Mouse (Mus musculus) heart, postnatal 0 days (tissue): ENCODE measurements at regions not wholly inside any gene's neighbourhood (a gene's known extent, or its start where the extent isn't known, plus 50 kb on each side); places are given as distances from the start of the nearest gene placed in this dataset.

Experiments
- ATAC-seq: fragments of 200-750 bp; cut with Nextera tagmentation; 2 replicates; pipeline ENCODE4 v1.8.0; 2017; ENCODE audit warnings: low read depth, moderate number of reproducible peaks, moderate library complexity; ENCODE audit not compliant: insufficient read depth
- DNase-seq: peaks from one replicate; pipeline ENCODE4 v3.0.0-alpha.2; 2016; ENCODE audit warnings: low spot score
- H3K27ac ChIP-seq: fragments of 300-500 bp; sonication (generic); 2 replicates; pipeline ENCODE4 v1.5.1; 2014; ENCODE audit warnings: low read depth, mild to moderate bottlenecking
- H3K27me3 ChIP-seq: fragments of 300-500 bp; sonication (generic); 2 replicates; pipeline ENCODE4 v1.6.1; 2014; ENCODE audit warnings: low read length, mixed read lengths; ENCODE audit not compliant: control insufficient read depth, insufficient read depth
- H3K36me3 ChIP-seq: fragments of 300-500 bp; sonication (generic); replicated peaks from 2 replicates; pipeline ENCODE4 v1.6.1; 2014; ENCODE audit warnings: low read length, mixed read lengths; ENCODE audit not compliant: control insufficient read depth, insufficient read depth
- H3K4me1 ChIP-seq: fragments of 300-500 bp; sonication (generic); 2 replicates; pipeline ENCODE4 v1.6.1; 2014; ENCODE audit warnings: antibody characterized with exemption; ENCODE audit not compliant: control insufficient read depth, insufficient read depth
- H3K4me2 ChIP-seq: fragments of 300-500 bp; sonication (generic); 2 replicates; pipeline ENCODE4 v1.6.1; 2014; ENCODE audit warnings: low read depth, mild to moderate bottlenecking, low read length, moderate library complexity
- H3K4me3 ChIP-seq: fragments of 300-500 bp; sonication (generic); 2 replicates; pipeline ENCODE4 v1.5.1; 2014; ENCODE audit warnings: low read depth, low read length
- H3K9ac ChIP-seq: fragments of 300-500 bp; sonication (generic); replicated peaks from 2 replicates; pipeline ENCODE4 v1.6.1; 2014; ENCODE audit warnings: low read depth, low read length, mixed read lengths
- H3K9me3 ChIP-seq: fragments of 300-500 bp; sonication (generic); replicated peaks from 2 replicates; pipeline ENCODE4 v1.6.1; 2016; ENCODE audit warnings: low read length; ENCODE audit not compliant: control insufficient read depth
- CTCF ChIP-seq: IDR thresholded peaks from 2 replicates; pipeline ENCODE4 v1.5.1; 2016; ENCODE audit warnings: antibody characterized with exemption, control low read depth, low read depth
- EP300 ChIP-seq: IDR thresholded peaks from 2 replicates; pipeline ENCODE4 v1.6.1; 2016; ENCODE audit warnings: antibody characterized with exemption, low read depth
- WGBS: fragments of 180-500 bp; shearing (Covaris S2); extraction: QIAGEN DNeasy Blood & Tissue Kit; methylation state at CpG from one replicate; pipeline ENCODE4 v1.1.7; 2014; 5-methylcytosine and 5-hydroxymethylcytosine counted together

DNA sequence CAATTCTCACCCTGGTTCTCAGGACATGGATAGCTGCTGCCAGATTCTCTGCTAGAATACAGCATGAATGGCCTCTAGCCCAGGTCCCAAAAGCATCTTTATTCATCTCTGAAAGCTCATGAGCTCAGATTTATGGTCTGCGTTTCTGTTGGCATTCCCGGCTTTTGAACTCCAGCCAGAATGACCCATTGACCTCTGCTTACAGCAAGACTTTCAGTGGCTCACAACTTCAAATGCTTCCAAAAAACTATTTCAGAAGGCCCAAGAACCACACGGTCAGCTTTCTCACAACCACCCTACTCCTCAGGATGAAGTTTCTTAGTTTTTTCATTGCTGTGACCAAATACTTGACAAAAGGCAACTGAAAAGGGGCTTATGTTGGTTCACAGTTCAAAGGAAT, 729.9 kb upstream of the Car8 start:
- 51% methylated on average over 3 of the region's 3 CpGs for WGBS
- Histone ChIP-seq H3K4me2 (no peak overlapping the region), H3K27ac (no peak overlapping the region), H3K27me3 (no peaks in the 10 kb centered on the region), H3K36me3 (no peaks in the 10 kb centered on the region), H3K4me1 (peaks cover under 1% of the 10 kb centered on the region; the same call in 1 of the 2 replicates), H3K4me3 (no peak overlapping the region), H3K9ac (no peak overlapping the region), H3K9me3 (no peaks in the 10 kb centered on the region)
- DNase-seq (no peak), ATAC-seq (no peak)
- TF ChIP-seq EP300: no peak
- no peak for TF ChIP-seq CTCF

DNA sequence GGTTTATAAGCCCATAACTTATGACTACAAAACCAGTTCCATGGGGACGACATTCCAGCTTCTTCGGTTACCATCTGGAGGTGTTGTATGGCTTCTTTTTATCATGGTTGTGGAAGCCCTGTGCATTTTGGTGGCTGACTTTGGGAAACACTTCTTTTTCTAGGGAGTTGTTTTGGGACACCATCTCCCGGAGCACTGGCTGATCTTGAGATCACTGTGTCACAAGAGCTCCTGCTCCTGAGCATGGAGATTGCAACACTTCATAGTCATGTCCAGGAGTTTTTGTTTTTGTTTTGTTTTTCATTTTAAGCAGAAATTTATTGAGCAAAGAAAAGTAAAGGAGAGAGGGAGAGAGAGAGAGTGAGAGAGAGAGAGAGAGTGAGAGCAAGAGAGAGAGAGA, 729.1 kb upstream of the Car8 start:
- 89% methylated on average over 3 of the region's 3 CpGs for WGBS
- Histone ChIP-seq H3K9ac (no peak overlapping the region), H3K27me3 (no peaks in the 10 kb centered on the region), H3K9me3 (no peaks in the 10 kb centered on the region), H3K4me1 (peaks cover 8% of the 10 kb centered on the region), H3K4me2 (no peak overlapping the region), H3K27ac (no peak overlapping the region), H3K36me3 (no peaks in the 10 kb centered on the region), H3K4me3 (no peak overlapping the region)
- no peak for TF ChIP-seq CTCF
- no peak for TF ChIP-seq EP300
- DNase-seq: no peak
- ATAC-seq: no peak

DNA sequence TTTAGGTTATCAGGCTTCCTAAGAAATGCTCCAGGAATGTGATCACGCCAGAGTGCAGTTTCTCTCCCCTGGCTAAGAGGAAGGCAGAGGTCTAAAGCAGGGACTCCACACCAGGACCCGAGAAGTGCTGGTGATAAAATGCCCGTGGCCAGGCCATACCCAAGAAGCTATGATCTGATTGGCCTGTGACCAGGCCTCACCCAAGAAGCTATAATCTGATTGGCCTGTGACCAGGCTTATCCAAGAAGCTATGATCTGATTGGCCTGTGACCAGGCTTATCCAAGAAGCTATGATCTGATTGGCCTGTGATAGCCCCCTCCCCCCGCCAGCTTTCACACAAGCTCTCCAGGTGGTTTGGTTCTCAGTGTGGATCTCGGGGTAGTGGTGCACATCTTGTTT, 726.7 kb upstream of the Car8 start:
- Histone ChIP-seq H3K4me3 (no peak overlapping the region), H3K4me2 (no peak overlapping the region), H3K4me1 (peaks cover 23% of the 10 kb centered on the region), H3K27me3 (no peaks in the 10 kb centered on the region), H3K27ac (no peak overlapping the region), H3K9ac (no peak overlapping the region), H3K36me3 (no peaks in the 10 kb centered on the region), H3K9me3 (no peaks in the 10 kb centered on the region)
- DNase-seq (no peak), ATAC-seq (peak; percentile 43; the same call in 1 of the 2 replicates)
- 55% methylated on average over 5 of the region's 5 CpGs for WGBS
- TF ChIP-seq EP300 (no peak), CTCF (no peak)

DNA sequence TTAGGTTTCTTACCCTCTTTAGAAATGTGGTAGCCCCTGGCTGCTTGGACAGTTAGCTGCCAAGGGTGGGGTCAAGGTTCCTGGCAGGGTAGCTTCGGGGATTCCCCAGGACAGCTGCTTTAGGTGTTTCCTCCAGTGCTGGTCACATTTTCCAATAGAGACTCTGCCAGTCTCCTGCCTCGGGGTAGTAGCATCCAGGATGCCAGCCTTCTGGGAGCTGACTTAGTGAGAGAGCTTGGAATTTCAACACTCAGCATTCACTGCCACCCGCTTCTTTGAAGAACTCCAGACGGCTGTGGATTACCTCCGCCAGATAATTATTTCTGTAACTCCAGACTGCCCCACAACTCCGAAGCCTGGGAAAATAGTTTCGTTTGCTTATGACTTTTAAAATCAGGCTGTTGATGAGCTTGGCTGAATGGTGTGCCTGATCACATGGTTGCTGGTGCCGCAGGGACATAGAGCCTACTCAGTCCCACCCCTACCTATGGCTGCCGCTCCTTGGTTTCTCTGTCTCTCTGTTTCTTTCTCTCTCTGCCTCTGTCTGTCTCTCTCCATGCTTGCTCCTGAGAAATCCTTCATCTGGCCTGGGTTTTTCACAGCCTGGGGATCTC, 724.2 kb upstream of the Car8 start:
- WGBS: 26% methylated on average over 9 of the region's 9 CpGs
- no peak for TF ChIP-seq CTCF
- no peak for TF ChIP-seq EP300
- ATAC-seq (peak; percentile 66), DNase-seq (peak; percentile 34)
- Histone ChIP-seq H3K4me3 (no peak overlapping the region), H3K36me3 (no peaks in the 10 kb centered on the region), H3K4me2 (peak overlapping the region; percentile 43), H3K27ac (peak overlapping the region; percentile 67), H3K9me3 (no peaks in the 10 kb centered on the region), H3K9ac (0 out of 2 replicates have a peak overlapping the region, but pooled peaks have one; percentile 22), H3K27me3 (no peaks in the 10 kb centered on the region), H3K4me1 (peaks cover 23% of the 10 kb centered on the region)

DNA sequence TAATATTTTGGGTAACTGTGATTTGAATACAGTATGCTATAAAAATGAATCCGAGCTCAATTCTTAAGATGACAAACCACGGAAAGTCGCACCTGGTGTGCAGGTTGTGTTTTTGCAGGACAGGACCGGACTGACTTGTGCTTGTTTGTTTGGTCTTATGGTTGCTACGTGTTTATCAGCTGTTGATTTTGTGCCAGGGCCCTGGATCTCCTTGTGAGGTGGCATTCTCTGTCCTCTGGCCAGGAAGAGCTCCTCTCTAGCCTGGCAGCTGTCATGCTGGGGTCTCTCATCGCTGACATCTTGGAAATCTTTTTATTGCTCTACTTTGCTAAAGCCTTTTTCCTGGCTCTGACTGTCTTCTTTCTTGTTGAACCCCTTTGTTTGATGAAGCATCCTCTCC, 723.0 kb upstream of the Car8 start:
- Histone ChIP-seq H3K27me3 (no peaks in the 10 kb centered on the region), H3K36me3 (no peaks in the 10 kb centered on the region), H3K4me1 (peaks cover 23% of the 10 kb centered on the region), H3K27ac (no peak overlapping the region), H3K4me2 (no peak overlapping the region), H3K9me3 (no peaks in the 10 kb centered on the region), H3K9ac (no peak overlapping the region), H3K4me3 (no peak overlapping the region)
- no peak for ATAC-seq
- no peak for DNase-seq
- TF ChIP-seq CTCF: no peak
- no peak for TF ChIP-seq EP300
- WGBS: 54% methylated on average over 6 of the region's 6 CpGs

DNA sequence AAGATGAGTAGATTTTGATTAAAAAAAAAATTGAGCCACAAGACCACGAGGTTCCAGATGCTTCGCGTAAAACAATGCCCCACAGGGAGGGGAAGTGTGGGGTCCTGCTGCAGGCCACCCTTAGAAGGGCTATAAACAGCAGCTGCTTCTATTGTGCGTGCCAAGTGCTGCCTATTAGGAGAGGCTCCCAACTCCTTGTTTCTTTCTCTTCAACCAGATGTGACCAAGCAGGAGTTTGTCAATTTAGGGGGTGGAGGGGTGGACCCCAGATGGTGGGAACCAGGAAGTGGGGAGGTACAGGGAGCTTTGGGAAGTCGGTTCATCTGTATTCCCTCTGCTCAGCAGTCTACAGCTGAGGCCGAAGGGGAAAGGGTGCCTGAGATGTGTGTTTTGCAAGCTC, 718.9 kb upstream of the Car8 start:
- TF ChIP-seq EP300 (no peak), CTCF (no peak)
- Histone ChIP-seq H3K4me1 (peaks cover 33% of the 10 kb centered on the region), H3K9ac (no peak overlapping the region), H3K4me2 (no peak overlapping the region), H3K36me3 (no peaks in the 10 kb centered on the region), H3K9me3 (no peaks in the 10 kb centered on the region), H3K4me3 (no peak overlapping the region), H3K27ac (no peak overlapping the region), H3K27me3 (no peaks in the 10 kb centered on the region)
- DNase-seq (no peak), ATAC-seq (no peak)
- WGBS: 30% methylated on average over 6 of the region's 6 CpGs
